Mouse (Mus musculus) lung, adult 18-20 months (tissue): ENCODE data around the gene Cdc7.

Source experiments
- DNase-seq, 2 experiments: peaks; one replicate each; pipeline ENCODE4 v3.0.0; 2022; ENCODE audit warnings: mixed read lengths in 2 of 2

Gene Cdc7

GRCm38 (mm10) chr5:107025809-107026208 is 61.7 kb downstream of the Cdc7 start:
- peak; percentile 41 to 60 for DNase-seq

- DNase-seq, result no peak
Measured at GRCm38 (mm10) chr5:107027616-107028015, 63.5 kb downstream of the Cdc7 start.

GRCm38 (mm10) chr5:107028557-107028956 is 64.4 kb downstream of the Cdc7 start:
- no peak for DNase-seq

GRCm38 (mm10) chr5:107029801-107030200 is 65.7 kb downstream of the Cdc7 start:
- DNase-seq, result no peak

- DNase-seq, result no peak
Measured at GRCm38 (mm10) chr5:107030821-107031220, 66.7 kb downstream of the Cdc7 start.
